Mouse (Mus musculus) CD4-positive, CD25-positive, alpha-beta regulatory T cell, adult 2 months (primary cell): ENCODE data around the gene C1qtnf5.

Experiments used
- DNase-seq: peaks from one replicate; pipeline ENCODE4 v3.0.0-alpha.2; 2012; ENCODE audit warnings: low read depth, low spot score

Gene C1qtnf5

DNA sequence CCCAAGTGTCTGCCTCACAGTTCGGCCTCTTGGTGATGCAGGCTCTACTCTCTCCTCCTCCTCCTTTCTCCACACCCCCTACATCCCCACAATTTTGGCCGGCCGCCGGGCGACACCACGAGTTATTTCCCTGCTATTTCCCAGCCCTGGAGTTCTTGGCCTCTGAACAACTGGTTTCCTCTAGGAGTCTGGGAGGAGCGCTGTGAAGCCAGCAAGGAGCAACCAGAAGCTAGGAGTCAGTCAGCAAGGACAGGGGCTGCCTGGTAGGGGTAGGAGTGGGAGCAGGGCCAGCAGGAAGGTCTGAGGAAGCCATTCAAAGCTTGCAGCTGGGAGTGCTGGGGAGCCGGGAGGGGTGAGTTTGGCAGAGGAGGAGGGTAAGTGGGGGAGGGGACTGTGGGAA is at the start of gene C1qtnf5:
Gene C1qtnf5 (plus strand): TSS at position 136 of the 400 bp plus-strand sequence.
- no peak for DNase-seq

DNA sequence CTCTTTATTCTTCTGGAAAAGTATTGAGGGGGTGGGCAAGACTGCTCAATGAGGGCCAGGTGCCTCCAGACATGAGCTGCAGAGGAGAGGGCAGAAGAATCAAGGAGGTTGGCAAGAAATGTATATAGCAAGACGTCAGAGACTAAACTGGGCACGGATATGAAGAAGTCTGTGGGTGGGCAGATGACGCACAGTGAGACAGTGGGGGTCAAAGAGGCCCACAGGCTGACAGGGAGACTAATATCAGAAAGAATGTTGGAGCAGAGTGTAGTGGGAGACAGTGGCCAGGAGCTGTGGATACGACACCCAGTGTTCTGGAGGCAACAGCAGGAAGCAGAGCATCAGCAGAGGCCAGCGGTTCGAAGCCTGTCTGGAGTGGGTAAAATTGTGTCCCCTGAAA is 48.4 kb upstream of the C1qtnf5 start:
- DNase-seq: no peak

DNA sequence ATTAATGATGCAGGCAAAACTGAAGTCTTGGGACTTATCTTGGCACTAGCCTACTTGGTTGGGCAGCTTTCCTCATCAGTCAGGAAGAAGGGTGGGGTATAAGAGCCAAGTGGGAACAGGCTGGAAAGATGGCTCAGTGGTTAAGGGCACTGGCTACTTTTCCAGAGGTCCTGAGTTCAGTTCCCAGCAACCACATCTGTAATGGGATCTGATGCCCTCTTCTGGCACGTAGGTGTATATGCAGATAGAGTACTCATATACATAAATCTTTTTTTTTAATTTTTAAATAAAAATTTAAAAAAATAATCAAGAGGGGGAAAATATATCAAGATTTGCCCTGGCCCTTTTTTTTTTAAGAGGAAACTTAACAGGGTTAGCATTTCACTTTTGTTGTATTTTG is 41.9 kb upstream of the C1qtnf5 start:
- peak; percentile 44 for DNase-seq

DNA sequence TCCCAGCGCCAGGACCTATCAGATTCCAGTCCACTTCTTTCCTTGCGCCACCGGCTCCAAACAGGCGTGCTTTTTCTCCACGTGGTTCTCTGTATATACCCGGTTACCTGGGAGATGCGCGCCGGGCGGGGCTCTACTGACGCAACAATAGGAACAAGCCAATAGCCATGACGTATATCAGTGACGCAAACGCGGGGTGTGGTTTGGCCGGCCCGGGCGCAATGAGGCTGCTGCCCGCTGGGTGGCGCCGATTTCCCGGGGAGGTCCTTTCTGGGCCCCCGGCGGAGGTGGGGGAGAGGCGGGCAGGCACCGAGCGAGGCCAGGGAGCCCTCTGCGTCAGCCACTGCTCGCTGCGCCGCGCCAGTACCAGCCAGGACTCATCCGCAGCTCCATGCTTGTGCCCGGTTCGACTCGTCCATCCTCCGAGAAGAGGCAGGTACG is 40.2 kb upstream of the C1qtnf5 start, which contains the start of gene Usp2:
Gene Usp2 (plus strand): TSS at position 237 of the 441 bp plus-strand sequence.
- DNase-seq: peak; percentile 98

DNA sequence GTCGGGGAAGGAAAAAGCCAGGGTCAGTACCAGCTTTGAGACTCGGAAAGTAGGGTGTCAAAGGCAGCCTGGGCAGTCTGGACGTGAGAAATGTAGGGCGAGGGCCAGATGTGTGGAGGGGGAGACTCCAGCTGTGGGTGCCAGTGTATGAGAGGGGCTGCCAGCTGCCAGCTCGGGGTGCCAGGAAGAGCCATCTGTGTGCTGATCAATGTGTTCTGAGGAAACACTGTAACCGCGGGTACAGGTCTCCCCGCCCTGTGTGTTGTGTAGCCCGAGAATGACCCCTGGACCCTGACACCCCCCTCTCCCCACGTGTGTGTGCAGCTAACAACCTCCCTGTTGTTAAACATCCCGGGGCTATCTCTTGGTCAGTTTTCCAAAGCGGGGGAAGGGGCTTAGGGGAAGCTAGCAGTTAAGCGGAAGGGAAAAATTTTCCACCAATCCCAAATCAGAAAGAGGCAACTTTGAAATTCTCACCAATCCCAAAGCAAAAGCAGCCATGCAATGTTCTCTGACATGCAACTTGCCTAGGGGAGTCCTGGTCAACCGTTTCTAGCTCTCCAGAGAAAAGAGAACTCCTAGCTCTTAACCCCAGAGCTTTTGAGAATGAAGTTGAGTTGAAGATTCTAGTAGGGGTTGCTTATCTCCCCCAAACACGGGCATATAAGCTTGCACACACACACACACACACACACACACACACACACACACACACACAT is 39.6 kb upstream of the C1qtnf5 start:
- no peak for DNase-seq

DNA sequence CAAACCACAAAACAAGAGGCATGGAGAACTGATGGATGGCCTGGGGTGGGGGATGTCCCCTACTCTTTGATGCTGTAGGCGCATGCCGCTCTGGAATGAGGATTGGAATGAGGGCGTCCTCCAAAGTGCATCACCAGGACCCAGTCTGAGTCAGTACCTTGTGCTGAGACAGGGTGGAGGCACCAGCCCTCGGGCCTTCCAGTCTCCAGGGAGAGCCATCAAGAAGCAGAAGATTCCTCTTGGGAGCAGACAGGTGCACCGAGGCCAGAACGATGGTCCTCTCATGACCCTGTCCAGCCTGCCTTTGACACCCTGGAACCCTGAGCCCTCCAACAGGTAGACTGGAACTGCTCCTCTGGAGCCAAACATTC is 39.1 kb upstream of the C1qtnf5 start:
- DNase-seq: peak; percentile 23

DNA sequence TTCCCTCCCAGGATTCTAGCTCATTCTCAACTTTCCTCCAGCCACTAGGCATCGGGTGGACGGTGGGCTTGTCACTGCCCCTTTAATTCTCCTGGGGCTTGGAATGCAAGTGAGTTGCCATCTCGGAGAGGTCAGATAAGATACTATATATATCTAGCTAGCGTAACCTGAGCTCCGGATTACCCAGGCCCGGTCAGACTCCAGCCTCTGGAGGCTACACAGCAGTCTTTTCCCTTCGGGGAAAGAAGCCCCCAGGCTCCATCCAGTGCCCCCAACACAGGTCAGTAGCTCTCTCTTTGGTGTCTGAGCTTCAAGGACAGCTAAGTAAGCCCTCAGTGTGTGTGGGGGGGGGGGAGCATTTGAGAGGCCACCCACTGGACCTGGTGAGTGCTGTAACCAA is 37.8 kb upstream of the C1qtnf5 start:
- no peak for DNase-seq

DNA sequence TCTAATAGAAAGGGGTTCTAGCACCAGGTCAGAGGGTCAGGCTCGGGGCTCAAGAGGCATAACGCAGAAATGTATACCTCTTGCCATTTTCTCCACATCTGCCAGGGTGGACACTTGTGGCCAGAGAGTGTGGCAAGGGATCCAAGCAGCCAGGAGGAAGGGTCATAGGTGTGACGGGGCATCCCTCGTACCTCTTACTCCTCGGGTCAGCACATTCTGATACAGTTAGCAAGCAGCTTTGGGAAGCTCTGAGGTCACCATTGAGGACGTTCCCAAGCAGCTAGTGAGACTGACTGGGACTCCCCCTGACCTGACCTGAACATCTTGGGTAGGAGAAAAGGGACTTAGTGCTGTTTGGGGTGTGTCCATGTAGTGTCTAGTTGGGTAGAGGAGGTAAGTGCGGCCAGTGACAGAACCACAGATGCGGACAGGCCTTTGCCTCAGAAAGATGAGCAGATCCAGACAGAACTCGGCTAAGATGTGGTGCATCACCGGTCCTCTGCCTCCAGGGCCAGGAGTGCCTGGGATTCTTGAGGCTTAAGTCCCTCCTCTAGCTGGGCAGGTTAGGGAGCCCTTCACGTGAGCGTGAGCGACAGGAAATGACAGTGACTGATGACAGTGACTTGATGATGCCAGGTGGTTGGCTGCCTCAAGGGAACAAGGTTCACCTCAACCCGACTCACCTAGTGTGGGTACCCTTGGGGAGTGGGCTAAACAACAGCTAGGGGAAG is 36.8 kb upstream of the C1qtnf5 start:
- peak; percentile 31 for DNase-seq

DNA sequence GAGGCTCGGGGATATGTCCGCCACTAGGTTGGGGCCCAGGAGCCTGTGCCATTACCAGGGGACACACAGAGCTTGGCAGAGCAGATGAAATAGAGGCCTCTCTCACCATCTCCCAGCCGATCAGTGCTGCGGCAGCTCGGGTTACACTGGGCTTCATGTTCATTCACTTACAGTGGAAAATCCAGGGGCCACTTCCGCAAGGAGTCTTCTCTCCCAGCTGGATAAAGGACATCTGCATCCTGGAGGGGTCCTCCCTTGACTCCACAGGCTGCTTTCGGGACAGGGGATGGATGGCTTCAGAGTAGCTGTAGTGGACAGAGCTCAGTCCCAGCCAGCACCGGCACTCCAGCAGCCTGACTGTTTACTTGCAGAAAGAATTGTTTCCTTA is 36.2 kb upstream of the C1qtnf5 start:
- DNase-seq: no peak

DNA sequence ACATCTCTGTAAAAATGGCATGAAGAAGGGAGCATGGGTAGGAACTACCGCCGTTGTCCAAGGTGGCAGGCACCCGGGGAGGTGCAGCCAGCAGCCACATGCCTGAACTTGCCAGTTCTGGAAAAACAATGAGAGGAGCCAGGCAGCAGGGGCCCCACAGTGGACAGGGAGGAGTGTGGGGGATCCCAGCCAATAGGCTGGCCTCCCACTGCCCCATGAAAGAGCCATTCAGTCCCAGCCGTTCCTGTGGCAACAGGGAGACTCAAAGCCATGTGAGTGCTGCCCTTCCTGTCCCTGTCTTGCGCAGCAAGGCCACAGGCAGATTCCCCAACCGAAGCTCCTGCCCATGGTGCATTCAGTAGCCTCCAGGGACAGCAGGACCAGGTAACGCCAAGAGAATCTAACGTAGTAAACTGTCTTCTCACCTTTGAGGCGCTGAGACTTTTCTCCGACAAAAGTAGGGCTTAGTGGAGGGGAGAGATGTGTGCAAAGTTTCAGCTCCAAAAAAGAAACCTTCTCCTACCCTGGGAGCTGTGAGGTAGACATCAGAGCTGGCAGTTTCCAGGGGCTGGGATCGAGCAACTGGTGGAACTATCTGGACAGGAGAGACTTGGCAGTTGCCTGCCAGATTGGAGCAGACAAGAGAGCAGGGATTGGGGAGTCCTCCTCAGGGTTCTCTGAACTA is 35.0 kb upstream of the C1qtnf5 start:
- no peak for DNase-seq

DNA sequence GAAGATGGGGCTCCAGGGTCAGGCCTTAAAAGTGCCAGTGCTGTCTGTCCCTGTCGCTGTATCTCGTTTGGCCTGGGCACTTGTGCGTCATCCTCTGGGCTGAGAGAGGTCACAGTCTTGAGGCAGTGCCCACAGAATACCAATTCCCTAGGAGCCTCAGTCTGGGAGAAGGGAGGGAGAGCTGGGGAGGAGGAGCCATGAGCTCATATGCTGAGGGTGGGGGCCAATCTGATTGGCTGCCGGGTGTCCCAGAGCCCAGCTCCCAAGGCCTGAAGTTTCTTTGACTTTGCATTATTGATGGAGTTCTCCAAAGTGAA is 34.5 kb upstream of the C1qtnf5 start:
- DNase-seq: no peak

DNA sequence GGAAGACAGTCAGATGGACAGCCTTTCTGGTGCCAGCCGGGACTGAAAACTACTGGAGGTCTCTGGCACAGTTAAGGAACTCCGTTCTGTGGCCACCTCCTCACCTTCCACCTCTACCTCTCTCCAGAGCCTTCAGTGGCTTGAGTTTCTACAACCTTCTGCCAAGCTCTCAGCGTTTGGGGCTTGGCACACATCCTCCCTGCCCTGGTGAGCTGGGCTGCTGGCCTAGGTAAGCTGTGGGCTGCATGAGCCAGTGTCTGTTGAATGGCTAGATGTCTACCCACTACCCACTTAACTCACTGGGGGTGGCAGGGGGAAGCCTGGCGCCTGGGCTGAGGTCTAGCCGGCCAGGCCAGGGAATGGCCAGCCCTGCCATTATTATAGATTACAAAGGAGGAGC is 33.9 kb upstream of the C1qtnf5 start:
- no peak for DNase-seq

DNA sequence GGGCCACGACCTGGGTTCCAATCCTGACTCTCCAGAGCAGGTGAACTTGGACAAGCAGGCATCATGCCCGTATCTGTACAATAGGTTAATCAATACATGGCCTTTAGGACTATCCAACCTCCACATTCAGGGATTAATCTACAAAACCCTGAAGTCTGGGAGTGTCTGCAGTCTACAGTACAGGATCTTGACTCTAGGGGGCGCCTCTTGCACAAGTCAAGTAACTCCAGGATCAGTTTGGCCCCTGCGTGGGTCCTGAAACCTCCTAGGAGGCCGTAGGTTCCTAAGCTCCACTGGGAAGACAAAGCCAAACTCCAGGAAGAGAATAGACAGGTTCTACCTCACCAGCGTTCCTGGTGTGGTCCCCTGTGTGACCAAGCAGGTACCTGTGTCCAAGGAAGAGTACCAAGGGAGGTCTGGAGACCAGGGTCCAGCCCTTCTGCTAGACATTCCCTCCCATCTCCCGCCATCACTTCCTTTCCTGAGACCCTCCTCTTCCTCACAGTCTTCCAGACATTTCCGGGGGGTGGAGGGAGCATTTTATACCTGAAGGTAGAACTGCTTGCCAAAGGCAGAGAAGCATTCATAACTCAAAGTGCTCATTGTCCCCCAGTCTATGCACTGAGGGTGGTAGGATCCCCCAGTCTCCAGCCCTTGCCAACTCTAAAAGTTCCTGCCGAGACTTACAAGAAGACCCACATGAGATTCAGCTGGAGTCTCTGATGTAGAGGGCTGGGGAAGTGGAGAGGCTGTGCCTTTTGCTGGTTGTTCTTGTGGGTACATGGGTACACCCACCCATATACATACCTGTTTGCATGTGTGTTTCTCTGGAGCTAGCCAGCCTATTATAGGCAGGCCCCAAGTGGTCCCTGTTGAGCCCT is 32.4 kb upstream of the C1qtnf5 start:
- peak; percentile 69 for DNase-seq

DNA sequence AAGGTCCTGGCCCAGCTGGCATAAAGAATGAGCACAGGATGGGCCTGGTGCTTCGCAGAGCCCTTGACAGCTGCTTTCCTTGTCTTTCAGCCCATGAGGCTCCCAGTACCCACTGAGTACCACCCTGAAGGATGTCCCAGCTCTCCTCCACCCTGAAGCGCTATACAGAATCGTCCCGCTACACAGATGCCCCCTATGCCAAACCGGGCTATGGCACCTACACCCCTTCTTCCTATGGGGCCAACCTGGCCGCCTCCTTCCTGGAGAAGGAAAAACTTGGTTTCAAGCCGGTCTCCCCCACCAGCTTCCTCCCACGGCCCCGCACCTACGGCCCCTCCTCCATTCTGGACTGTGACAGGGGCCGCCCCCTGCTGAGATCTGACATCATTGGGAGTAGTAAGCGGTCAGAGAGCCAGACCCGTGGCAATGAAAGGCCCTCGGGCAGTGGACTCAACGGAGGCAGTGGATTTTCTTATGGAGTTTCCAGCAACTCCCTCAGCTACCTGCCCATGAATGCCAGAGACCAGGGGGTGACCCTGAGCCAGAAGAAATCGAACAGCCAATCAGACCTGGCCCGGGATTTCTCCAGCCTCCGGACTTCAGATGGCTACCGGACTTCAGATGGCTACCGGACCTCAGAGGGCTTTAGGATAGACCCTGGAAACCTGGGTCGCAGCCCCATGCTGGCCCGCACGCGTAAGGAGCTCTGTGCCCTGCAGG is 31.6 kb upstream of the C1qtnf5 start:
- no peak for DNase-seq

DNA sequence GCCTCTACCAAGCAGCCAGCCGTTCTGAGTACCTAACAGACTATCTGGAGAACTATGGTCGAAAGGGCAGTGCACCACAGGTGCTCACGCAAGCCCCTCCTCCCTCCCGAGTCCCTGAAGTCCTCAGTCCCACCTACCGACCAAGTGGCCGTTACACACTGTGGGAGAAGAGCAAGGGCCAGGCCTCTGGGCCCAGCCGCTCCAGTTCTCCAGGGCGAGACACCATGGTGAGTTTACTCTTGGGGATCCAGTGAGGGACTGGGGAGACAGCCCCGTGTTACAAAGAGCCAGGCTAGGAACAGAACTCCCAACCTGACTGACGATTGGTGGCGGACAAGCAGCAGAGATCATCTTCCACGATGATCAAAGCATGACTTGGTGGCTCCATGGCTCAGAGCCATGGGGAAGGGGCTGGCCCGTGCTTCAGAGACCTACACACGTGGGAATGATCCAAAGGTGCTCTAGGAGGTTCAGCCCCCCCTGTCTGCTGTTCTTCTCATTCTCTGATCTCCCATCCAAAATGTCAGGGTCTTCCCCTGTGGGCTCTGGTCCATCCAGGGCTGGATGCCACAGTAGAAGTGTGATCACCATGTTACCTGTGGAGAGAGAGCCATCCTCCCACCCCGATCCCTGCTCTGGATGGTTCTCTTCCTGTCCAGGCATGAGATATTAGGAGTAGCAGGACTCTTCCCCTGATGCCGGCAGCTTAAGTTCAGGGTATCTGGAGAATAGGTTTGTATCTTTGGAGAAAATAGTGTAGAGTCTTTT is 30.9 kb upstream of the C1qtnf5 start:
- DNase-seq: no peak

DNA sequence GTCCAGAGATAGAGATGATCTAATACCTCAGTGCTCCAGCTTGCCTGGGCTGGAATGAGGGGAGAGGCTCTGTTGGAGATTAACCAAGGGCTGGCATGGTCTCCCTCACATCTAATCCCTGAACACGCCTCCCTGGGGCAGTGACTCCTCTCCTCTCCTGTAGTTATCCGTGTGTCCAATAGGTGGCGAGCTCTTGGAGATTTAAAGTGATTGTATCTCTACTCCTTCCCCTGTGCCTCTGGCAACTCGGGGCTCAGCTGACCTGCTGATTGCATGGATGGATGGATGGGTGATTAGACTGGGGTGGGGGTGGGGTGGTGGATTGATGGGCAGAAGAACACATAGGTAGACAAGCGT is 30.3 kb upstream of the C1qtnf5 start:
- peak; percentile 73 for DNase-seq

DNA sequence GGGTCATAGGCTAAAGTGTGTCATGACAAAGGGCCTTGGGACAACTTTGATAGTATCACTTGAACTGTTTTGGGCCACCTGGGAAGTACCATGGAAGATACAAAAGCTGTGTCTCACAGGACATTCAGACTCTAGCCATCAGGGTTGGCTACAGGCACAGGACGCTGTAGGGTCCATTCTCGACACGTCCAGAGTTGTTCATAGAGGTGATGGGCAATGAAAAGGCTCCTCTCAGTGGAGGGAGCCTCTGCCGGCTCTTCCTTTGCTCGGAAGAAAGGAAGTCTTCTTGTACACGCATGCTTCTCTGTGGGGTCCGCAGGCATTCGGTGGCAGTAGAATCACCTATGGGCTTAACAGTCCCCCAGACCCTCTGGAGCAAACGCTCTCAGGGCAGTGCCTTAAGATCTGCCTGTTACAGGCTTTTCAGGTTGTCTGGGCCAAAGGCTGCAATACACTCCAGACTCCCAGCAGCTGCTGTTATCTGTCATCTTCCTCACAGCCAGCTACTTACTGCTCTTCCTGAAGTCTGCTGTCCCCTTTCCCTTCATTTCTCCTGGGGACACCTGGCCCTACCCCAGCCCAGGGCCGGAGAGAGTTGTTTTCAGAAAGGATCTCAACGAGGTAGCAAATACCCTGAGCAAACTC is 29.7 kb upstream of the C1qtnf5 start:
- DNase-seq: no peak

DNA sequence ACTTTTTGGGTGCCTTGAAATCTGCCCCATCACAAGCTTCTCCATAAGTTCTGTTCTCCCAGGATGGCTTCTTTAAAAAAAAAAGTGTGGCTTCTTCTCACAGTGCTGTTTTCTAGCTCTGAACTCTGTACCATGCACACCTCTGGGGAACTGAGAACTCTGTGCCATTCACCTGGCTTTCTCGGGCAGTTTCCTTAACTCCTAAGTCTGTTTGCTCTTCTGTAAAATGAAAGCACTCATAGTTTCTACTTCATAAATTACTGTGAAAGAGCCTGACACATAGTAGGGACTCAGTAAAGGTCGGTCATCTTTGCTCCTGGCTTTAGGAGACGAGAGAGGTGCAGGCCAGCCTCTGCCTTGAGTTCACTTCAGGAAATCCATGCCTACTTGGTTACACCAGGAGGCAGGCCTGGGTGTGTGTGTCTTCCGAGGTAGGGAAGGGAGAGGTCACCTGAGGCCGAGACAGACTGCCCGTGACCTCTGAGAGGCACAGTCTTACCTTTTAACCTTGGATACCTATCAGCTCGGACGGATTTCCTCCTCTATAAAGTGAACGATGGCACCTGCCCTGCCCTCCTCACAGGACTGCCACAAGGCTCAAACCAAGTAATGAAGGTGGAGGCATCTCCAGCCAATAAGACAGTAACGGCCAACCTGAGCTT is 28.8 kb upstream of the C1qtnf5 start:
- DNase-seq: no peak

DNA sequence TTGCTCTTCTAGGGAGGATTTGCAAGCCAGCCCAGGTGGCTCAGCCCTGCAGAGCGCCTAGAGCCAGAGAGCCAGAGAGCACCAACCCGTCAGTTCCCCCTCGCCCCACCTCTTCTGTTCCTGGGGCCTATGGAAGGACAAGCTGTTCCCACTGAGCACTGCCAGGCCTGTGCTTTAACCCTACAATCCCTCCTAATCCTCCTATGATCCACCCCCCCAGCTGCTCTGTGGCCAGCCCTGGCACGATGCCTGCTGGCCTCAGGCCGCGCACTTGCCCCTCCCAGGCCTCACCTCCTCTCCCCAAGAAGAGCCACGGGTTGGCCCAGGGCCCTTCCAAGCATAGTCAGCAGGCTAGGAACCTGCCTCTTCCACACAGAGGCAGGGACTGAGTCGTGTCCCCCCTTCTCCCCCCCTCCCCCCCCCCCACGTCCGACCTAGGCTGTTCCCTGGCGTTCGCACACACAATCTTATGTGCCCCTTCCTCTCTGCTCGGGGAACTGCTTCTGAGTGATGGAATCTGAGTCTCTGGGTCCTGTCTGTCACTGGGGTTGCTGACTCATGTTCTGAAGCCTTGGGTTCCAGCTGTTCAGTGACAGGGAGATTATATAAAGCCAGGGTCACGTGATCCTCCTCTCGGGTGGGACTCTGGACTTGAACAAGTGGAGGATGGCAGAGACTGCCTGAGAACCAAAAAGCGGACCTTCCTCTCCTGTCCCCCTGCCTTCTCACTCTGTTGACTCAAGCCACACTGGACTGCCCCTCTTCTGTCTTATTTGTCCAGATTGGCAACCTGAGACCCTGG is 27.9 kb upstream of the C1qtnf5 start:
- no peak for DNase-seq
